Comparison of ENCODE assay signal across 18 mouse cellular contexts in genomic region chr12:31294996-31295395, GRCm38 (mm10). TPM values are rescaled to one million over a fixed set of nuclear protein-coding genes. Genes with fewer than 3 reads are reported as not detected.
DNase-seq lines count a peak whose midpoint lies in the region; ATAC-seq and TF ChIP-seq lines count a peak whose summit lies in the region.
"Had no signal": no experiment of that assay in that cellular context is flagged by ENCODE, and none has a peak within 500 bp of the region (broad histone marks: within the 10 kb centered on the region; RNA-seq: fewer than 3 reads in every experiment).

No protein-coding gene starts in this region.

- H3K4me1 ChIP-seq in heart, embryonic 14.5 days (ENCODE audit: control insufficient read depth in 2 of 2, insufficient read depth in 2 of 2, low read length in 2 of 2) = peaks cover 39 to 57% of the 10 kb centered on the region in 2 experiments
- H3K4me1 ChIP-seq in lung, embryonic 15.5 days = peaks cover 21% of the 10 kb centered on the region
- H3K4me1 ChIP-seq in lung, adult 2 months (ENCODE audit: control insufficient read depth, insufficient read depth, low read length) = peaks cover 5% of the 10 kb centered on the region
- peaks cover 24% of the 10 kb centered on the region for H3K4me1 ChIP-seq in limb, embryonic 14.5 days (ENCODE audit: control insufficient read depth, insufficient read depth, low read length)

- no peak overlapping the region for H3K4me3 ChIP-seq in heart, embryonic 14.5 days (ENCODE audit: control insufficient read depth in 1 of 2, insufficient read depth in 1 of 2, low read depth in 1 of 2, low read length in 2 of 2)
- H3K4me3 ChIP-seq in lung, embryonic 15.5 days = no peak overlapping the region
- H3K4me3 ChIP-seq in lung, adult 2 months (replicated peaks; ENCODE audit: extremely low read depth, low read depth, low read length) = no peak overlapping the region
- no peak overlapping the region for H3K4me3 ChIP-seq in limb, embryonic 14.5 days (replicated peaks; ENCODE audit: low read length)

- intact Hi-C loops in heart, postnatal 25 days (cut with DNase I) = no loop called here

- WGBS in heart, embryonic 14.5 days = 61% methylated on average over 11 of the region's 11 CpGs
- WGBS in lung, embryonic 15.5 days = 43% methylated on average over 11 of the region's 11 CpGs
- WGBS in lung, adult 2 months = 73% methylated on average over 11 of the region's 11 CpGs
- WGBS in limb, embryonic 14.5 days = 28% methylated on average over 11 of the region's 11 CpGs

- peak overlapping the region; percentile 39 to 84 for H3K27ac ChIP-seq in heart, embryonic 14.5 days (replicated peaks in 1 of 2; ENCODE audit: control insufficient read depth in 1 of 2, insufficient read depth in 1 of 2, low read depth in 2 of 2, low read length in 2 of 2)
- H3K27ac ChIP-seq in lung, embryonic 15.5 days = peak overlapping the region; percentile 42; the same call in 1 of the 2 replicates
- H3K27ac ChIP-seq in limb, embryonic 14.5 days (replicated peaks; ENCODE audit: low read depth, low read length) = peak overlapping the region; percentile 33; the same call in 1 of the 2 replicates

- no peak overlapping the region for H3K4me2 ChIP-seq in heart, embryonic 14.5 days (ENCODE audit: low read length)
- no peak overlapping the region for H3K4me2 ChIP-seq in lung, embryonic 15.5 days
- H3K4me2 ChIP-seq in limb, embryonic 14.5 days (replicated peaks; ENCODE audit: low read depth, low read length, severe bottlenecking) = no peak overlapping the region

- peaks cover 88% of the 10 kb centered on the region for H3K36me3 ChIP-seq in heart, embryonic 14.5 days (ENCODE audit: control insufficient read depth, insufficient read depth, low read length)
- peaks cover 57% of the 10 kb centered on the region for H3K36me3 ChIP-seq in lung, embryonic 15.5 days
- H3K36me3 ChIP-seq in limb, embryonic 14.5 days (ENCODE audit: control insufficient read depth, insufficient read depth, low read length) = peaks cover 55% of the 10 kb centered on the region

- DNase-seq in heart, postnatal 25 days (ENCODE audit: low spot score) = no peak
- DNase-seq in lung, adult 2 months = no peak
- no peak for DNase-seq in limb, embryonic 14.5 days (ENCODE audit: low spot score)
- no peak for DNase-seq in adipocyte (ENCODE audit: low spot score)
- DNase-seq in right cerebral cortex, adult 2 months (ENCODE audit: low spot score in 2 of 2) = no peak
- DNase-seq: adrenal gland, adult 2 months; right cerebral cortex, postnatal 14 days had no signal

- no peak for ATAC-seq in heart, embryonic 14.5 days (ENCODE audit: insufficient number of reproducible peaks, insufficient read depth, low FRiP score, low read depth)
- ATAC-seq in lung, embryonic 15.5 days (ENCODE audit: borderline replicate concordance, extremely low read depth, low FRiP score, low TSS enrichment) = peak; percentile 53; the same call in 1 of the 2 replicates
- ATAC-seq in limb, embryonic 14.5 days (ENCODE audit: low FRiP score, low read depth) = no peak; the same call in 1 of the 2 replicates
- ATAC-seq: midbrain, embryonic 16.5 days had no signal

- no peak for TF ChIP-seq POLR2A in lung, adult 2 months (IDR thresholded peaks at IDR 0.05; ENCODE audit: borderline replicate concordance, extremely low read depth, low read depth, low read length)
- no peak for TF ChIP-seq POLR2A in limb, embryonic 14.5 days (IDR thresholded peaks at IDR 0.05; ENCODE audit: borderline replicate concordance, extremely low read depth, insufficient read depth, insufficient read length)

- H3K27me3 ChIP-seq in heart, embryonic 14.5 days (ENCODE audit: control insufficient read depth, insufficient read depth, low read length) = no peaks in the 10 kb centered on the region
- no peaks in the 10 kb centered on the region for H3K27me3 ChIP-seq in lung, embryonic 15.5 days
- H3K27me3 ChIP-seq in limb, embryonic 14.5 days (ENCODE audit: control insufficient read depth, insufficient read depth, low read length) = no peaks in the 10 kb centered on the region
- H3K27me3 ChIP-seq: CH12.LX, Patski had no signal

- H3K9ac ChIP-seq in heart, embryonic 14.5 days (ENCODE audit: low read length) = peak overlapping the region; percentile 22; the same call in 1 of the 2 replicates
- H3K9ac ChIP-seq in lung, embryonic 15.5 days = no peak overlapping the region
- H3K9ac ChIP-seq in limb, embryonic 14.5 days (ENCODE audit: low read depth, low read length, severe bottlenecking) = no peak overlapping the region

- TF ChIP-seq CTCF in lung, adult 2 months (IDR thresholded peaks at IDR 0.05; ENCODE audit: insufficient read depth, low read length) = no peak

- no peaks in the 10 kb centered on the region for H3K9me3 ChIP-seq in heart, embryonic 14.5 days (ENCODE audit: control insufficient read depth, low read length)
- no peaks in the 10 kb centered on the region for H3K9me3 ChIP-seq in lung, embryonic 15.5 days
- H3K9me3 ChIP-seq in limb, embryonic 14.5 days (ENCODE audit: control insufficient read depth, low read length) = no peaks in the 10 kb centered on the region

RNA-seq across cellular contexts. Expression of gene Lamb1, which starts 30.0 kb away (rescaled TPM):
- 96.3 and 101 TPM in 2 replicates for polyA plus RNA-seq in heart, embryonic 14.5 days (2014; fragmentation: Nextera tagmentation; extraction: Ambion mirVana)
- total RNA-seq in heart, postnatal 25 days (2021) = 10 to 100 TPM; 87.5 to 89.2 TPM
- polyA plus RNA-seq in lung, embryonic 15.5 days (2015; fragmentation: Nextera tagmentation; extraction: Ambion mirVana) = 111 and 118 TPM in 2 replicates
- polyA plus RNA-seq in lung, adult 2 months (2012; rRNA removed) = 48.4 and 53.4 TPM in 2 replicates
- polyA plus RNA-seq in limb, embryonic 14.5 days (2012; rRNA removed) = 69.8 and 76.6 TPM in 2 replicates
- 67.2 and 76.3 TPM in 2 replicates for polyA plus RNA-seq in limb, embryonic 14.5 days (2014; fragmentation: Nextera tagmentation; extraction: Ambion mirVana)

RNA-seq across cellular contexts. Expression of gene Gm6993, which starts 54.4 kb away (rescaled TPM):
- not detected in 2 replicates for polyA plus RNA-seq in heart, embryonic 14.5 days (2014; fragmentation: Nextera tagmentation; extraction: Ambion mirVana)
- not detected for total RNA-seq in heart, postnatal 25 days (2021)
- not detected in 2 replicates for polyA plus RNA-seq in lung, embryonic 15.5 days (2015; fragmentation: Nextera tagmentation; extraction: Ambion mirVana)
- polyA plus RNA-seq in lung, adult 2 months (2012; rRNA removed) = not detected in 2 replicates
- polyA plus RNA-seq in limb, embryonic 14.5 days (2012; rRNA removed) = not detected in 2 replicates
- polyA plus RNA-seq in limb, embryonic 14.5 days (2014; fragmentation: Nextera tagmentation; extraction: Ambion mirVana) = not detected in 2 replicates
- total RNA-seq: adrenal gland, adult 2 months; CH12.LX; left cerebral cortex, adult 8-10 months had no signal
- polyA plus RNA-seq: adrenal gland, adult 2 months; cortical plate, adult 2 months; hindbrain, embryonic 11.5 days; large intestine, adult 2 months; midbrain, embryonic 16.5 days; neural tube, embryonic 14.5 days; Patski; urinary bladder, adult 2 months had no signal

RNA-seq across cellular contexts. Expression of gene Dld, which starts 56.3 kb away (rescaled TPM):
- 214 and 224 TPM in 2 replicates for polyA plus RNA-seq in heart, embryonic 14.5 days (2014; fragmentation: Nextera tagmentation; extraction: Ambion mirVana)
- total RNA-seq in heart, postnatal 25 days (2021) = 100 to 1,000 TPM; 420 to 439 TPM
- 115 and 119 TPM in 2 replicates for polyA plus RNA-seq in lung, embryonic 15.5 days (2015; fragmentation: Nextera tagmentation; extraction: Ambion mirVana)
- polyA plus RNA-seq in lung, adult 2 months (2012; rRNA removed) = 8.2 and 15.9 TPM in 2 replicates
- polyA plus RNA-seq in limb, embryonic 14.5 days (2012; rRNA removed) = 51.1 and 72.2 TPM in 2 replicates
- 119 and 121 TPM in 2 replicates for polyA plus RNA-seq in limb, embryonic 14.5 days (2014; fragmentation: Nextera tagmentation; extraction: Ambion mirVana)
